Mouse (Mus musculus) erythroblast, embryonic 14.5 days (primary cell): ENCODE results near the gene Rab15.

Source experiments
- GATA1 ChIP-seq: IDR thresholded peaks from 2 replicates; pipeline ENCODE4 v1.6.1; 2012; ENCODE audit warnings: low read length, inconsistent platforms, mixed read lengths
- TAL1 ChIP-seq: IDR thresholded peaks from 3 replicates; pipeline ENCODE4 v1.6.1; 2012; ENCODE audit warnings: low read length, inconsistent platforms, mixed read lengths

- TF ChIP-seq TAL1 (no peak), GATA1 (no peak)
Observed at GRCm38 (mm10) chr12:76857087-76857486, 34.4 kb upstream of the Rab15 start.
